Mouse (Mus musculus): Measurements from ENCODE around the gene Gm10645. TPM values are rescaled to one million over a fixed set of nuclear protein-coding genes. Genes with fewer than 3 reads are reported as not detected.

The Gm10645 gene
- polyA plus RNA-seq, 1 experiment = 3.3 TPM

- DNase-seq (ENCODE audit: low spot score) = no peak
Observed at GRCm38 (mm10) chr8:83169127-83169526, 3.2 kb upstream of the Gm10645 start.

DNA sequence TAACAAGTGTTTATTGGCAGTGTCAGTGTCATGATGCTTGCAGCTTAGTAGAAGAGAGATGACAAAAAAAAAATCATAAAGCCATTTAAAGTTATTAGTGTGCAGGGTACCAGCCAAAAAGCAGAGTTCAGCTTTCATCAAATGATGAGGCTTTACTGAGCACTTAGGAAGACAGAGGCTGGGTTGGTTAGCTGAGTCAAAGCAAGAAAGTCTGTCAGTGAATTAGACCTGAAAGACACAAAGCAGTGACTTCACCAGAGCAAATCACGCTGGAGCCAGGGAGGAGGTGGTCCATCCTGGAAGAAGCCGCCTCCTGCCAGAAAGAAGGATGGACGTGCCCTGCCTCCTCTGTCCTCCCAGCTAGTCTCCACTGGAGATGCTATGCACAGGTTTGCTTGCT, 2.0 kb upstream of the Gm10645 start:
- no peak for DNase-seq (ENCODE audit: low spot score)

DNA sequence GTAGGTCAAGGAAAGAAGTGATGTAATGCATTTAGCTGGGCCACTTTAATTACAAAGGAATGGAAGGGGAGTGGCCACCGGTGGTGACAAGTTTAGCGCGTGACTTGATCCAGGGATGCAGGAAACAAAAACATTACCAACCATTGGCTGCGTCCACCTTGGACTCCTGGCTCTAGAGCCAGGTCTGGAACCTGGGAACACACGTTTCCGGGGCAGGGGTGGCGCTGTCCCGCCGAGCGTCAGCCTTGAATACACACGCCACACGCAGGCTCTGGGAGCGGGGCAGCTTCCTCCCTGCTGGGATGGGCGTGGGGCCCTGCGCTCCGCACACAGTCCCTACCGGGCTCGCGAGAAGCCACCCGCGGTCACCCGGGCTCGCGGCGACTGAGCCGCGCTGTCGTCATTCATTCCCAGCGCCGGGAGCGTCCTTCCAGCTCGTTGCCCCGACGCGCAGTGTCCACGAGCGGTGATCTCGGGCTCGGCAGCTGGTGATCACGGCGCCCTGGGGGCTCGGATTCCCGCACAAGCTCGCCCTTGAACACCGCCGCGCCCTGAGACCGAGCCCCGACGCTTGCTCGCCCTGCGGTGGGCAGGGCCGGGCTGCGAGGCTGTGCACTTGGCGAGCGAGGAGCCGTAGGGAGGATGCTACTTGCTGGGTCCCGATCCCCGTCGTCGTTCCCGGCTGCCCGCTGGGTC, 587 bp downstream of the Gm10645 start, which contains the start of gene Tbc1d9:
Tbc1d9 (plus strand) TSS at position 118 of the 696 bp plus-strand sequence.
- peak; percentile 71 for DNase-seq (ENCODE audit: low spot score)

- no peak for DNase-seq (ENCODE audit: low spot score)
Observed at GRCm38 (mm10) chr8:83160613-83161012, 5.4 kb downstream of the Gm10645 start.

DNA sequence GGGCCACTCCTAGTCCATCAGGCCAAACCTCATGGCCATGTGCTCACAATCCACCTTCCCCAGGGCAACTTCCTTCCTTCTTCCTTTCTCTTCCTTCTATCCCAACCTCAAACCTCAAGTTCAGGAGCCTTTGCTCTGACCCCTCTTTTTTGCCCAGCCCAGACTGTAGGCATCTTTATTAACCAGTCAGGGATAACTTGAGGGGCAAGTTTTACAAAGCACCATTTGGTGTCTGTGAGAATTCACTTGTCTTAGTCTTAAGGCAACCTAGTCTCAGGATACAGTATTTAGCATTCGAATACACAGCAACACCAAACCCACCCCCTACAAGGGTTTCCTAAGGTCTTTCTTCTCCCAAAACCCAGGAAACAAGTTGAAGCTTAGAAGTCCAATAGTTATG, 6.4 kb downstream of the Gm10645 start:
- DNase-seq (ENCODE audit: low spot score) = no peak

- no peak for DNase-seq (ENCODE audit: low spot score)
Observed at GRCm38 (mm10) chr8:83158971-83159370, 7.0 kb downstream of the Gm10645 start.

DNA sequence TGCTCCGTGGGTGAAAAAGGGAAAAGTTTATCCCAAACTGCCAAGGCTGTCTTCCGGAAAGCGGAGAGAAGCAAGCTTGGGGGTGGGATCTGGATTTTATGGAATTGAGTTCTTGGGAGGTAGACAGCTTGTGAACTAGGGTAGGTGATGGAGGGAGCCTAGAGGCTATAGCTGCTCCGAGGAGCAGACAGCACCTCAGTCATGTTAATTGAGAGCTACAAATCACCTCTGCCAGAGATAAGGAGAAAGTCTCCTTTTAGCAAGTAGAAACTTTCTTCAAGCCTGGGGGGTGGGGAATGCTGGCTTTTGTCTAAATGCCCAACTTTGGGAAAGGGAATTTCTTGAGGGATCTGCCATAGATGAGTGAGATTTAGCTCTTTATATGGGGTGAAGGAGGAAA, 10.9 kb downstream of the Gm10645 start:
- DNase-seq (ENCODE audit: low spot score) = no peak

DNA sequence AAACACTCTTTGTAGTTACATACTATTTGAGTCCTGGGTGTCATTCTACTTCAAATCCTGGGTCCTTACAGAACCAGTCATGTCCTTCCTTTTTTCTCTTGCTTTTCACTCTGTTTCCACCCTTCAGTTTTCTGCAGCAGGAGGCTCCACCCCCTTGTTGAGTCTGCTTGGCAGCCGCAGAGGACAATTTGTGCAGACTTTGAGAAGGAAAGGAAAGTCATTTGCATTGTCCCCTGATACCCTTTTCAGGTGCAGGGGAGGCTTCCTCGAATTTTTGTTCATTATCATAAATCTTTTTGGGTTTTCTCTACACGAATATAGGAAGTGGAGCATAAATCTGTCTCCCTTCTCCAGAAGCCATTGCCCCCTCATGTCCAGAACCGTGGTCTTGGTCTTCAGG, 13.5 kb downstream of the Gm10645 start:
- DNase-seq (ENCODE audit: low spot score) = no peak

GRCm38 (mm10) chr8:83152055-83152454, 13.9 kb downstream of the Gm10645 start:
- no peak for DNase-seq (ENCODE audit: low spot score)

DNA sequence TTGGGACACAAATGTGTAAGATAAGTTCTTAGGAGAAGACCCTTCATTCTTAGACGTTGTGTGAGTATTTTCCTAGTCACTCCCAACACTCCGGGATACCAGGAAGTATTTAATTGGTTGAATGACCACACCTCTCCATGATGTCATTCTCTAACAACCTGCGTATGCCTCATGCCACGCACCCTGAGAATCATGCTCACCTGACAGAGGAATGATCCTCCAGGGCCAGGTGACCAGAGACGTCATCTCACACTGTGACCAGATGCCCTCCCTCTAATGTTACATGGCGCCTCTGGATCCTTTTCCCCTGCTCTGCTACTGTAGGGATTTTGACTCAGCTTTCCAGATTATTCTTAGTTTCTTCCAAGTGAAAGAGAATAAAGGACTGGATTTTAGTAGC, 16.8 kb downstream of the Gm10645 start:
- DNase-seq (ENCODE audit: low spot score) = no peak

- DNase-seq (ENCODE audit: low spot score) = no peak
Observed at GRCm38 (mm10) chr8:83145421-83145820, 20.5 kb downstream of the Gm10645 start.

- DNase-seq (ENCODE audit: low spot score) = no peak
Observed at GRCm38 (mm10) chr8:83144601-83145000, 21.4 kb downstream of the Gm10645 start.

- DNase-seq (ENCODE audit: low spot score) = no peak
Observed at GRCm38 (mm10) chr8:83141358-83141757, 24.6 kb downstream of the Gm10645 start.

DNA sequence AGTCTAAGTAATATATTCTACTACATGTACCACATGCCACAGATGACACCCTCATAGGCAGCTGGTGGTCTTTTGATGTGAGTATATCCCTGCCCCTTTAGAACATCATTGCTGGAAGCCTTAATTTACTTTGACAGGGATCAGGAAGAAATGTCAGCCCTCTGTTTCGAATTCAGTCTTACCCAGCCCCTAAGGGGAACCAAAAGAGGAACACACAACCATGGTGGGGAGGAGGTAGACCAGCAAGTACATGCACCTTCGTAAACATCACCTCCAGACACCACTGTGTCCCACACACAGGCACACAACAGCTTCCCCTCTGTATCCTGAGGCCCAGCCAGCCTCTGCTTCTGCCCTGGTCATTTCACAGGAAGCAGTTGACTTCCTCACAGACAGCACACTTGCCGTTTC, 25.3 kb downstream of the Gm10645 start:
- no peak for DNase-seq (ENCODE audit: low spot score)

DNA sequence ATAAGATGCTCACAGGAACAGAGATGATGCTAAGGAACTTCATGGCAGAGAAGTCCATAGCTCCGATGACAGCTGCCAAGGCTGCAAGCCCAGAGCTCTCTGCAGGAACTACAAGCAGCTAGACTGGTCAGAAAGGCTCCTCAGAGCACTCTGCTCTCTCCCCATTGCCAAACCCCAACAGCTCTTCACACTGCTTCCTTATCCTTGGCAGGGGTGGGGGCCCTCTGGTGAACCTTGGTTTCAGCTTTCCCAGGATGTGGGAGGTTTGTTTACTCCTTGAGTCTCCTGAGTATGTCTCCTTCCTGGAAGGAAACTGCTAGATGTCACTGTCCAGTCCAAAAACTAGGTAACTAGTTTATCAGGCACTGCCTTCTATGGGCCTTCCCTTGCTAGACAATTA, 25.9 kb downstream of the Gm10645 start:
- DNase-seq (ENCODE audit: low spot score) = no peak

DNA sequence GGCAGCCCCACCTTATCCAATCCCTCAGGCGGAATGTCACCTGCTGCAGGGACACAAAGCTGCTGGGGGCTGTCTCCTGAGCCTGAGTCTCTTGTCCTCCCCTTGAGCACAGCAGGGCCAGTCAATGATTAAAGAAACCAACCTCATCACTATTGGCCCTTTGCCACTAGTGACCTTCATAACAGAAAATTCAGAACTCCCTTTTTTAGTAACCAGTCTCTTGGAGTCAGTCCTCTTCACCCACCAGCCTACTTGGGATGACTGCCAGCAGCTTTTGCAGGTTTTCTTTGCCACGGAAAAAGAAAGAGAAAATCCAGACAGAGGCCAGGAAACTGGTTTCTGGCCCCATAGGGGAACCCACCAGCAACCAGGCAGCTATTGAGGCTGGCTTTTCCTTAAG, 30.9 kb downstream of the Gm10645 start:
- DNase-seq (ENCODE audit: low spot score) = no peak

Other genes starting within 250 kb of the Gm10645 start
- 22.0 and 23.1 TPM in 2 replicates for gene Tbc1d9, start 818 bp downstream of the Gm10645 start, polyA plus RNA-seq (2012; rRNA removed)
- gene Ucp1, start 124.2 kb upstream of the Gm10645 start, polyA plus RNA-seq (2012; rRNA removed) = 0.14 and 0.15 TPM in 2 replicates
- gene Elmod2, start 166.3 kb upstream of the Gm10645 start, polyA plus RNA-seq (2012; rRNA removed) = 9.8 and 10.3 TPM in 2 replicates
- not detected in 2 replicates for gene Mgat4d, start 182.3 kb upstream of the Gm10645 start, polyA plus RNA-seq (2012; rRNA removed)
- 0.01 and 0.06 TPM in 2 replicates for gene Clgn, start 223.7 kb upstream of the Gm10645 start, polyA plus RNA-seq (2012; rRNA removed)

Data from urinary bladder, adult 2 months (tissue).